Mouse (Mus musculus): ENCODE results near the gene Ube2v1.

The Ube2v1 gene

GRCm38 (mm10) chr2:167559413-167559812 is 72.5 kb downstream of the Ube2v1 start:
- no peak for DNase-seq
